ENCODE assay signal across 31 mouse cellular contexts in genomic region chr11:46667105-46667504, GRCm38 (mm10). TPM values are rescaled to one million over a fixed set of nuclear protein-coding genes. Genes with fewer than 3 reads are reported as not detected.
DNase-seq lines count a peak whose midpoint lies in the region; ATAC-seq and TF ChIP-seq lines count a peak whose summit lies in the region.
"Had no signal": no experiment of that assay in that cellular context is flagged by ENCODE, and none has a peak within 500 bp of the region (broad histone marks: within the 10 kb centered on the region; RNA-seq: fewer than 3 reads in every experiment).

No protein-coding gene starts in this region.

- TF ChIP-seq CTCF in CH12.LX (conservative IDR thresholded peaks at IDR 0.05 in 1 of 2, IDR thresholded peaks at IDR 0.05 in 1 of 2; ENCODE audit: low read depth in 2 of 2, low read length in 2 of 2): no peak

- in situ Hi-C loops in CH12.LX (cut with MboI; ENCODE audit: low pct_ligation_motif_present, low pct_unique_long_range_greater_than_20kb, low sequenced_read_pairs): no loop called here

- ATAC-seq in midbrain, embryonic 11.5 days (ENCODE audit: low FRiP score): no peak
- ATAC-seq in midbrain, embryonic 14.5 days (ENCODE audit: low FRiP score, low TSS enrichment): no peak
- ATAC-seq: forebrain, embryonic 16.5 days; Patski had no signal

- no peaks in the 10 kb centered on the region for H3K9me3 ChIP-seq in midbrain, embryonic 11.5 days (ENCODE audit: control insufficient read depth, low read length)
- no peaks in the 10 kb centered on the region for H3K9me3 ChIP-seq in midbrain, embryonic 14.5 days (ENCODE audit: control insufficient read depth, low read length)
- no peaks in the 10 kb centered on the region for H3K9me3 ChIP-seq in CH12.LX (replicated peaks; ENCODE audit: low read length)
- H3K9me3 ChIP-seq in heart, embryonic 10.5 days: no peaks in the 10 kb centered on the region
- H3K9me3 ChIP-seq: embryonic facial prominence, embryonic 13.5 days; embryonic facial prominence, embryonic 15.5 days; forebrain, embryonic 10.5 days; forebrain, embryonic 12.5 days; G1E had no signal

- dilution Hi-C loops in CH12.LX (cut with MboI; ENCODE audit: extremely low pct_ligation_motif_present, extremely low pct_unique_long_range_greater_than_20kb, low sequenced_read_pairs): no loop called here

- H3K36me3 ChIP-seq in midbrain, embryonic 11.5 days (ENCODE audit: control insufficient read depth, insufficient read depth, low read length): no peaks in the 10 kb centered on the region
- H3K36me3 ChIP-seq in midbrain, embryonic 14.5 days (ENCODE audit: control insufficient read depth, insufficient read depth, low read length): no peaks in the 10 kb centered on the region
- H3K36me3 ChIP-seq in CH12.LX (replicated peaks in 1 of 2; ENCODE audit: control insufficient read depth in 1 of 2, insufficient read depth in 1 of 2, low read length in 1 of 2): peaks cover 7 to 19% of the 10 kb centered on the region in 2 experiments
- no peaks in the 10 kb centered on the region for H3K36me3 ChIP-seq in heart, embryonic 10.5 days
- H3K36me3 ChIP-seq: embryonic facial prominence, embryonic 13.5 days; embryonic facial prominence, embryonic 15.5 days; forebrain, embryonic 10.5 days; forebrain, embryonic 12.5 days; G1E had no signal

- no peak for TF ChIP-seq EP300 in CH12.LX (IDR thresholded peaks at IDR 0.05; ENCODE audit: low read length)

- TF ChIP-seq RAD21 in CH12.LX (IDR thresholded peaks at IDR 0.05; ENCODE audit: low read depth, low read length): no peak

- no peak for TF ChIP-seq POLR2A in CH12.LX (IDR thresholded peaks at IDR 0.05; ENCODE audit: low read depth, low read length)

- peak; percentile 83 for DNase-seq in midbrain, embryonic 11.5 days (ENCODE audit: low spot score, missing footprints)
- no peak for DNase-seq in midbrain, embryonic 14.5 days
- DNase-seq in CH12.LX (ENCODE audit: extremely low read depth): peak; percentile 45
- peak; percentile 64 for DNase-seq in brain, adult 2 months (ENCODE audit: low read depth, low spot score)
- no peak for DNase-seq in neural tube, embryonic 10.5 days (ENCODE audit: extremely low spot score, low spot score)
- DNase-seq in heart, embryonic 10.5 days (ENCODE audit: low spot score): no peak
- DNase-seq: adrenal gland, adult 8-10 months; adrenal gland, postnatal 14 days; adrenal gland, postnatal 36 days; cerebellum, adult 11 months; cerebellum, adult 18-20 months; cerebellum, adult 8-10 months; cerebellum, adult 9-11 months; cerebellum, postnatal 14 days; cerebellum, postnatal 36 days; embryo, embryonic 11 days had no signal

- no peaks in the 10 kb centered on the region for H3K79me2 ChIP-seq in CH12.LX (replicated peaks; ENCODE audit: control insufficient read depth, extremely low read depth, insufficient read depth, poor library complexity, severe bottlenecking)

- H3K4me2 ChIP-seq in midbrain, embryonic 11.5 days: no peak overlapping the region
- no peak overlapping the region for H3K4me2 ChIP-seq in midbrain, embryonic 14.5 days (ENCODE audit: low read length)
- H3K4me2 ChIP-seq in CH12.LX (ENCODE audit: insufficient read depth, low read depth, poor library complexity, severe bottlenecking): no peak overlapping the region
- H3K4me2 ChIP-seq: embryonic facial prominence, embryonic 13.5 days; embryonic facial prominence, embryonic 15.5 days; forebrain, embryonic 12.5 days had no signal

- no peak overlapping the region for H3K4me3 ChIP-seq in midbrain, embryonic 11.5 days (ENCODE audit: low read depth, low read length)
- H3K4me3 ChIP-seq in midbrain, embryonic 14.5 days (replicated peaks; ENCODE audit: low read depth, low read length): no peak overlapping the region
- H3K4me3 ChIP-seq in CH12.LX (replicated peaks in 1 of 3; ENCODE audit: low read depth in 2 of 3, low read length in 2 of 3, poor library complexity in 1 of 3): no peak overlapping the region
- no peak overlapping the region for H3K4me3 ChIP-seq in heart, embryonic 10.5 days
- H3K4me3 ChIP-seq: embryonic facial prominence, embryonic 13.5 days; embryonic facial prominence, embryonic 15.5 days; erythroblast, embryonic 14.5 days; forebrain, embryonic 10.5 days; forebrain, embryonic 12.5 days had no signal

- H3K27me3 ChIP-seq in midbrain, embryonic 11.5 days (ENCODE audit: control insufficient read depth, insufficient read depth, low read length): no peaks in the 10 kb centered on the region
- no peaks in the 10 kb centered on the region for H3K27me3 ChIP-seq in midbrain, embryonic 14.5 days (ENCODE audit: control insufficient read depth, insufficient read depth, low read length)
- H3K27me3 ChIP-seq in CH12.LX (replicated peaks): no peaks in the 10 kb centered on the region
- no peaks in the 10 kb centered on the region for H3K27me3 ChIP-seq in heart, embryonic 10.5 days (ENCODE audit: insufficient read depth, poor library complexity, severe bottlenecking)
- H3K27me3 ChIP-seq: embryonic facial prominence, embryonic 13.5 days; embryonic facial prominence, embryonic 15.5 days; forebrain, embryonic 12.5 days had no signal

- WGBS in midbrain, embryonic 11.5 days: 91% methylated on average over 3 of the region's 3 CpGs
- WGBS in midbrain, embryonic 14.5 days: 94% methylated on average over 3 of the region's 3 CpGs
- WGBS in heart, embryonic 10.5 days: 90% methylated on average over 3 of the region's 3 CpGs

- H3K27ac ChIP-seq in midbrain, embryonic 11.5 days (ENCODE audit: low read depth, low read length): no peak overlapping the region
- H3K27ac ChIP-seq in midbrain, embryonic 14.5 days (replicated peaks; ENCODE audit: low read depth, low read length): no peak overlapping the region
- H3K27ac ChIP-seq in CH12.LX (ENCODE audit: insufficient read depth, low read depth): no peak overlapping the region
- no peak overlapping the region for H3K27ac ChIP-seq in heart, embryonic 10.5 days
- H3K27ac ChIP-seq: embryonic facial prominence, embryonic 13.5 days; embryonic facial prominence, embryonic 15.5 days; forebrain, embryonic 10.5 days; forebrain, embryonic 12.5 days had no signal

- no peak overlapping the region for H3K9ac ChIP-seq in midbrain, embryonic 11.5 days (ENCODE audit: low read length)
- no peak overlapping the region for H3K9ac ChIP-seq in midbrain, embryonic 14.5 days (replicated peaks; ENCODE audit: low read length)
- H3K9ac ChIP-seq in CH12.LX (ENCODE audit: insufficient read depth, low read depth): no peak overlapping the region
- H3K9ac ChIP-seq: embryonic facial prominence, embryonic 13.5 days; embryonic facial prominence, embryonic 15.5 days; forebrain, embryonic 12.5 days had no signal

- H3K4me1 ChIP-seq in midbrain, embryonic 11.5 days (ENCODE audit: control insufficient read depth, insufficient read depth, low read length): no peaks in the 10 kb centered on the region
- no peaks in the 10 kb centered on the region for H3K4me1 ChIP-seq in midbrain, embryonic 14.5 days (ENCODE audit: control insufficient read depth, insufficient read depth, low read length)
- H3K4me1 ChIP-seq in CH12.LX (ENCODE audit: control insufficient read depth in 1 of 2, insufficient read depth in 2 of 2): peaks cover 21 to 59% of the 10 kb centered on the region in 2 experiments
- H3K4me1 ChIP-seq in heart, embryonic 10.5 days: no peaks in the 10 kb centered on the region; the same call in 1 of the 2 replicates
- H3K4me1 ChIP-seq: embryonic facial prominence, embryonic 13.5 days; embryonic facial prominence, embryonic 15.5 days; forebrain, embryonic 10.5 days; forebrain, embryonic 12.5 days had no signal

TF ChIP-seq in CH12.LX, 34 proteins besides CTCF, POLR2A, EP300 and RAD21:
- TF ChIP-seq BHLHE40 (IDR thresholded peaks at IDR 0.05; ENCODE audit: low read depth, low read length) (peak; percentile 66), SMC3 (IDR thresholded peaks at IDR 0.05; ENCODE audit: low read depth, low read length) (no peak)

RNA-seq across cellular contexts. Expression of gene Dppa1, which starts 38.0 kb away (rescaled TPM):
- polyA plus RNA-seq in midbrain, embryonic 11.5 days (2014; fragmentation: Nextera tagmentation; extraction: Ambion mirVana): not detected in 2 replicates
- not detected in 2 replicates for polyA plus RNA-seq in midbrain, embryonic 14.5 days (2014; fragmentation: Nextera tagmentation; extraction: Ambion mirVana)
- total RNA-seq in CH12.LX (2012; rRNA removed) (not detected in 2 replicates), CH12.LX (2014; rRNA removed) (not detected in 2 replicates)
- polyA plus RNA-seq in CH12.LX (2012; ENCODE audit: insufficient read length, low read depth): not detected in 2 replicates
- not detected in 2 replicates for polyA plus RNA-seq in heart, embryonic 10.5 days (2016; fragmentation: Nextera tagmentation; extraction: Ambion mirVana)
- total RNA-seq: adrenal gland, adult 18-20 months; adrenal gland, adult 8-10 months; adrenal gland, postnatal 14 days; adrenal gland, postnatal 36 days; common myeloid progenitor, adult 5-6 weeks; G1E had no signal
- polyA plus RNA-seq: activated CD4-positive, CD25-positive, alpha-beta regulatory T cell, adult 4 months; brain, embryonic 14.5 days; C2C12; embryonic facial prominence, embryonic 11.5 days; embryonic facial prominence, embryonic 13.5 days; embryonic facial prominence, embryonic 15.5 days; erythroblast, embryonic 14.5 days; forebrain, embryonic 10.5 days; forebrain, embryonic 12.5 days; forebrain, embryonic 14.5 days; forebrain, embryonic 16.5 days; G1E; Patski had no signal

RNA-seq across cellular contexts. Expression of gene Timd2, which starts 39.8 kb away (rescaled TPM):
- 0.27 TPM in 1 of 2 replicates, not detected in the other for polyA plus RNA-seq in midbrain, embryonic 11.5 days (2014; fragmentation: Nextera tagmentation; extraction: Ambion mirVana)
- polyA plus RNA-seq in midbrain, embryonic 14.5 days (2014; fragmentation: Nextera tagmentation; extraction: Ambion mirVana): 0.17 TPM in 1 of 2 replicates, not detected in the other
- total RNA-seq in CH12.LX (2012; rRNA removed) (66.3 and 75.1 TPM in 2 replicates), CH12.LX (2014; rRNA removed) (212 and 241 TPM in 2 replicates)
- 119 and 133 TPM in 2 replicates for polyA plus RNA-seq in CH12.LX (2012; ENCODE audit: insufficient read length, low read depth)
- polyA plus RNA-seq in heart, embryonic 10.5 days (2016; fragmentation: Nextera tagmentation; extraction: Ambion mirVana): 1.2 TPM in 1 of 2 replicates, not detected in the other
- total RNA-seq: adrenal gland, adult 18-20 months; adrenal gland, adult 8-10 months; common myeloid progenitor, adult 5-6 weeks; G1E had no signal
- polyA plus RNA-seq: brain, embryonic 14.5 days; C2C12; embryonic facial prominence, embryonic 11.5 days; embryonic facial prominence, embryonic 13.5 days; erythroblast, embryonic 14.5 days; forebrain, embryonic 12.5 days; G1E had no signal

Comparison
In these comparisons a context has a peak if more than half of its experiments do, and no peak if none do; other contexts are left out.
1. DNase-seq: peak in midbrain, embryonic 11.5 days (single experiment), CH12.LX (single experiment) and brain, adult 2 months (single experiment); none in midbrain, embryonic 14.5 days (single experiment), neural tube, embryonic 10.5 days (single experiment) and heart, embryonic 10.5 days (single experiment).
2. RNA of gene Timd2, which starts 39.8 kb away (polyA plus RNA-seq): 119 to 133 TPM in CH12.LX; 1.2 TPM in heart, embryonic 10.5 days, 0.27 TPM in midbrain, embryonic 11.5 days and 0.17 TPM in midbrain, embryonic 14.5 days; every median in the first group is over 10 times any median in the second.